Mouse (Mus musculus) myocyte (in vitro differentiated cells): ENCODE measurements around the gene Zfp383.

Source experiments
- E2F4 ChIP-seq: IDR thresholded peaks from one replicate; pipeline ENCODE4 v1.6.1; 2011; ENCODE audit warnings: mild to moderate bottlenecking, control low read depth, moderate library complexity; ENCODE audit not compliant: insufficient read depth
- MYOD1 ChIP-seq, 3 experiments: IDR thresholded peaks; one replicate each; pipeline ENCODE4 v1.6.1; 2011; ENCODE audit warnings: control low read depth in 2 of 3, low read depth in 2 of 3, mild to moderate bottlenecking in 2 of 3, moderate library complexity in 1 of 3; ENCODE audit not compliant: insufficient read length in 2 of 3, control insufficient read depth in 1 of 3
- POLR2A ChIP-seq: IDR thresholded peaks from one replicate; pipeline ENCODE4 v1.6.1; 2011; ENCODE audit warnings: low read depth, mild to moderate bottlenecking, control low read depth, moderate library complexity; ENCODE audit not compliant: insufficient read length
- SRF ChIP-seq: IDR thresholded peaks from one replicate; pipeline ENCODE4 v1.6.1; 2011; ENCODE audit warnings: low read depth; ENCODE audit not compliant: control insufficient read depth, insufficient read length
- USF1 ChIP-seq: IDR thresholded peaks from one replicate; pipeline ENCODE4 v1.6.1; 2011; ENCODE audit warnings: low read depth, mild to moderate bottlenecking, control low read depth, moderate library complexity

GRCm38 (mm10) chr7:29918062-29918453 lies 10.0 kb downstream of the Zfp383 start:
- TF ChIP-seq USF1 (no peak), SRF (no peak), POLR2A (no peak), E2F4 (no peak), MYOD1 (IDR thresholded peaks at IDR 0.05; ENCODE audit: control insufficient read depth in 1 of 3, insufficient read length in 2 of 3, low read depth in 2 of 3) (peak in 1 of 3 experiments; percentile 7)
